Comparison of ENCODE assay signal across 8 mouse cellular contexts in the genomic region with DNA sequence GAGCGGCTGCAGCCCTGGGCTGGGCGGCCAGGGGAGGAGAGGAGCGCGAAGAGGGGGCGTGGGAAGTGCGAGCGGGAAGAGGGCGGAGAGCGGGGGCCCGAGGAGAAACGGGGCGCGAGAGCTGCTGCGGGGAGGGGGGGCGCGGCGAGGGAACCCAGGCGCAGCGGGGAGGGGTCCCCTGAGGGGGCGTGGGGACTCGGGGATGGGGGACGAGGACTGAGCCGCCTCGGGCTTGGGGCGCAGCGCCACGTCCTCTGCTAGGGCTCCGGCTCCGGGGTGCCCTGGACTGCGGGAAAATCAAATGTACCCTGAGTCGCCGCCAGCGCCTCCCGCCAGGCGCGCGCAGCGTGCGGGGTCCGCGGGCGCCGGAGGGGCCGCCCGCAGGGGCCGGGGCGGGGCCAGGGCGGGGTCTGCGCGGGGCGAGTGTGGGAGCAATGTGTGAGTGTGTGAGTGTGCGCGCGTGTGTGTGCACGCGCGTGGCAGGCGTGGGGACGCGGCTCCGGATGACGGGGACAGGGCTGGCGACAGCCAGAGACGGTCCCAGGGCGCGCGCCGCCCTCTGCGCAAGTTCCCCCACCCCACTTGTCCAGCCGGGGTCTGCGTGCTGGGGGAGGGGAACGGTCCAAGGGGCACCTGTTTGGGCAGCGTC. TPM values are rescaled to one million over a fixed set of nuclear protein-coding genes. Genes with fewer than 3 reads are reported as not detected.
DNase-seq lines count a peak whose midpoint lies in the region; ATAC-seq and TF ChIP-seq lines count a peak whose summit lies in the region.

A gene (minus strand): TSS at position 396 of the 649 bp plus-strand sequence.

- H3K9ac ChIP-seq in heart, adult 2 months (ENCODE audit: low read depth, low read length): peak within 1 kb of the TSS; percentile 43
- H3K9ac ChIP-seq in midbrain, embryonic 12.5 days (replicated peaks): peak within 1 kb of the TSS; percentile 55

- TF ChIP-seq POLR2A in heart, adult 2 months (IDR thresholded peaks at IDR 0.05; ENCODE audit: insufficient read depth, low read depth, low read length): no peak

- H3K9me3 ChIP-seq in forebrain, embryonic 10.5 days: no peaks in the 10 kb centered on the region
- no peaks in the 10 kb centered on the region for H3K9me3 ChIP-seq in midbrain, embryonic 12.5 days

- TF ChIP-seq CTCF in heart, adult 2 months (IDR thresholded peaks at IDR 0.05): no peak

- ATAC-seq in midbrain, embryonic 12.5 days (ENCODE audit: low FRiP score, low read depth): peak; percentile 57

- no peaks in the 10 kb centered on the region for H3K79me2 ChIP-seq in heart, adult 2 months (replicated peaks; ENCODE audit: control insufficient read depth, insufficient read depth, low read length)

- peak within 1 kb of the TSS; percentile 100 for H3K4me2 ChIP-seq in midbrain, embryonic 12.5 days (replicated peaks)

- no peak for DNase-seq in heart, adult 2 months
- DNase-seq in heart, postnatal 25 days (ENCODE audit: low spot score): no peak
- DNase-seq in CD4-positive helper T cell, adult 2 months (ENCODE audit: low read depth, low spot score): peak; percentile 42
- DNase-seq in forebrain, embryonic 10.5 days (ENCODE audit: extremely low spot score, low spot score): peak; percentile 38
- peak in 1 of 2 experiments; percentile 28 for DNase-seq in layer of hippocampus, postnatal 14 days (ENCODE audit: low spot score in 2 of 2)
- peak; percentile 31 for DNase-seq in testis, postnatal 14 days (ENCODE audit: low spot score)
- no peak for DNase-seq in adrenal gland, postnatal 4 days (ENCODE audit: low spot score in 2 of 2)

- H3K27ac ChIP-seq in heart, adult 2 months: no peak within 1 kb of the TSS
- peak within 1 kb of the TSS; percentile 82 for H3K27ac ChIP-seq in forebrain, embryonic 10.5 days
- H3K27ac ChIP-seq in midbrain, embryonic 12.5 days (replicated peaks): peak within 1 kb of the TSS; percentile 20; the same call in 1 of the 2 replicates

- WGBS in heart, adult 2 months: 2% methylated on average over 58 of the region's 73 CpGs
- under 1% methylated on average over 66 of the region's 73 CpGs for WGBS in forebrain, embryonic 10.5 days
- under 1% methylated on average over 49 of the region's 73 CpGs for WGBS in midbrain, embryonic 12.5 days

- H3K4me3 ChIP-seq in heart, adult 2 months: peak within 1 kb of the TSS; percentile 43
- H3K4me3 ChIP-seq in forebrain, embryonic 10.5 days: peak within 1 kb of the TSS; percentile 76
- peak within 1 kb of the TSS; percentile 62 for H3K4me3 ChIP-seq in midbrain, embryonic 12.5 days

- no peak for TF ChIP-seq EP300 in heart, adult 2 months (IDR thresholded peaks at IDR 0.05; ENCODE audit: insufficient read depth, low read depth, low read length)

- no peaks in the 10 kb centered on the region for H3K36me3 ChIP-seq in heart, adult 2 months (ENCODE audit: control insufficient read depth, insufficient read depth, low read length)
- no peaks in the 10 kb centered on the region for H3K36me3 ChIP-seq in forebrain, embryonic 10.5 days (replicated peaks)
- H3K36me3 ChIP-seq in midbrain, embryonic 12.5 days: no peaks in the 10 kb centered on the region

- intact Hi-C loops in heart, adult 2 months (cut with DNase I): loop anchor here (2.0 kb wide), 1 partner anchor 53 kb away; no protein-coding TSS in a partner anchor
- intact Hi-C loops in heart, postnatal 25 days (cut with DNase I): no loop called here

- H3K27me3 ChIP-seq in heart, adult 2 months (ENCODE audit: control insufficient read depth, insufficient read depth, low read length): peaks cover 3% of the 10 kb centered on the region; the same call in 1 of the 2 replicates
- H3K27me3 ChIP-seq in forebrain, embryonic 10.5 days (ENCODE audit: poor library complexity, severe bottlenecking): peaks cover 92% of the 10 kb centered on the region
- peaks cover 63% of the 10 kb centered on the region for H3K27me3 ChIP-seq in midbrain, embryonic 12.5 days

- H3K4me1 ChIP-seq in heart, adult 2 months (ENCODE audit: control insufficient read depth, insufficient read depth, low read length): no peaks in the 10 kb centered on the region
- H3K4me1 ChIP-seq in forebrain, embryonic 10.5 days: peaks cover 46% of the 10 kb centered on the region
- H3K4me1 ChIP-seq in midbrain, embryonic 12.5 days: peaks cover 28% of the 10 kb centered on the region

RNA-seq across cellular contexts. Expression of the gene that starts here (rescaled TPM):
- 1 to 10 TPM; 4.4 to 5.2 TPM for total RNA-seq in heart, adult 2 months (2021)
- 10.7 and 11.2 TPM in 2 replicates for polyA plus RNA-seq in heart, adult 2 months (2012; rRNA removed)
- 1 to 10 TPM; 5.1 to 5.6 TPM for total RNA-seq in heart, postnatal 25 days (2021)
- polyA plus RNA-seq in forebrain, embryonic 10.5 days (2016; fragmentation: Nextera tagmentation; extraction: Ambion mirVana): 5.3 and 6.2 TPM in 2 replicates
- 10 to 100 TPM; 42.5 to 48.4 TPM for total RNA-seq in layer of hippocampus, postnatal 14 days (2021)
- polyA plus RNA-seq in midbrain, embryonic 12.5 days (2016; fragmentation: Nextera tagmentation; extraction: Ambion mirVana): 12.6 and 14.4 TPM in 2 replicates
- total RNA-seq in adrenal gland, postnatal 4 days (2021): 1 to 10 TPM; 2.8 to 2.9 TPM

Comparison
In these comparisons a context has a peak if more than half of its experiments do, and no peak if none do; other contexts are left out.
1. RNA of the gene that starts here (total RNA-seq): 42.5 to 48.4 TPM in layer of hippocampus, postnatal 14 days; 5.1 to 5.6 TPM in heart, postnatal 25 days, 4.4 to 5.2 TPM in heart, adult 2 months and 2.8 to 2.9 TPM in adrenal gland, postnatal 4 days; every median in the first group is over 4 times any median in the second.
2. DNase-seq: peak in CD4-positive helper T cell, adult 2 months (single experiment), forebrain, embryonic 10.5 days (single experiment) and testis, postnatal 14 days (single experiment); none in heart, adult 2 months (0 of 2), heart, postnatal 25 days (single experiment) and adrenal gland, postnatal 4 days (0 of 2).
3. Peak in every context shown above with its lines, with median percentiles within 50 percentile points of each other: H3K4me3 ChIP-seq.